Mouse (Mus musculus) regulatory T cell (primary cell): Measurements from ENCODE around the gene Gm8229.
"Not testable (repeated sequence)": the region's sequence is repeated elsewhere in the genome, so short reads cannot be mapped to it uniquely, and the experiment has no call there.

Experiments used
- in situ Hi-C: fragments of 300-600 bp; cut with MboI, MseI; formaldehyde crosslinking; loops from one replicate; pipeline ENCODE4 v1.15.1; 2025; ENCODE audit warnings: high pct_unique_total_duplicates

Gm8229 gene

DNA sequence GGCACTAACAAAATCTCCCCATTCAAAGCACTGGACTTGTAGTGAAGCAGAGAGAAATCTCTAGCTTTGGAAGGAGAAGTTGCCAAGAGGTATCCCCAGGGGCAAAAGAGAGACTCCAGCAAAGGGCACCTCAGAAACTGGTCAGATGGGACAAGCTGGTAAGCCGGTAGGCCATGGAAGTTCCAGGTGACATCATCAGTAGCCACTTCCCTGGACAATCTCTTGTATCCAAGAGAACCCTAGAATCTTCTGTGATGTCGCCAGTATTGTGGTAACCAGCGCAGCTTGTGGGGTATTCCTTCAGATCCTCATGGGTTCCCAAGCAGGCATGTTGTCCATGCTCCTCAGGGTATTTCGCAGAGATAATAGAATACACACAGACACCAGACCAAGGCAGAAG is at the start of gene Gm8229:
Gm8229 (plus strand) TSS at position 301 of the 400 bp plus-strand sequence.
- in situ Hi-C loops = not testable (repeated sequence)

DNA sequence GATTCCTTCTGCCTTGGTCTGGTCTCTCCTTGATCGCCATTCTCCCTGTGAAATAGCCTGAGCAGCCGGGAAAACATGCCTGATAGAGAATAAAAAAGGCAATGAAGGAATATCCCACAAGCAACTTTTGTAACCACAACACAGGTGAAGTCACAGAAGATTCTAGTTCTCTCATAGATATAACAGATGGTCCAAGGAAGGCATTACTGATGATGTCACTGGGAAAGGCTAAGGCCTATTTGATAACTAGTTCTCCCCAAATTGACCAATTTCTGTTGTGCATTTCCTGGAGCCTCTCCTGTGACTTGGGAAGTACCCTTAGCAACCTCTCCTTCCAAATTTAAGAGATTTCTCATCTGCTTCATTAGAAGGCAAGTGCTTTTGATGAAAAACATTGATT is 26.7 kb upstream of the Gm8229 start, which contains the start of gene Gm5930:
Gm5930 (minus strand) TSS at position 101 of the 400 bp plus-strand sequence.
- in situ Hi-C loops = not testable (repeated sequence)

DNA sequence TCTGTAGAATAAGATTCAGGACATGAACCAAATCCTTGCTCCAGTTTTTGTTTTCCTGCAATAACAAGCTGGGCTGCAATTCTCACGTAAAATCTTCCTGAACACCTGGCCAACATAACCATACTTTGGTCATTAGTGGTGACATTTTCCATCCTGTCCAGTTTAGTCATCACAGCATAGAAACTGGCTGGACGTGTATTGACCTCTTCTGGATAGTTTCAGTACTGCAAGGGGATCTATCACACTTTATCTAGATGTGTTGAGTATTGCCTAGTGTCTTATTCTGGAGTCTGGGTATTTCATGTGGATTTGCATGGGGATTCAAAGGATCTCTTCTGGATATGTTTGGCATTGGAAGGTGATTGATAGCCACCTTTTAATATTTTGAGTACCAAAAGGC is 3.7 kb upstream of the Gm8229 start:
- in situ Hi-C loops = loop anchor here (5.0 kb wide), 1 partner anchor 221 kb away; the partner anchor contains the start of gene Gm8247

DNA sequence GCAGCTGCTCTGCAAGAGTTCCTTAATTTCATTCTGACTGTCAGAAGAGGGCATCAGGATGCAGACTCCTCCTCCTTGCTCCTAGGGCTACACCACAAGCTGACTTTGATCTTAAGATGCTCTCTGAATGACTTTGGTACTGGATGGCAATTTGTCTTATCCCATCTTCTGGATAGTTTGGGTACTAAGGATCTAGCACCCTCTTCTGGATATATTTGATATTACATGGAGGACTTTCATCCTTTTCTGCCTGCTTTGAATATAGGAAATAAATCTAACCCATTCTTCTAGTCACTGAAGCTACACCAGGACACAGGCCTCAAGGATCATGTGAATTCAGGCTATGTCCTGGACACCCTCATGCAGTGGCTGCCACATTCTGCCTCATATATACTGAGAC is 2.9 kb upstream of the Gm8229 start:
- in situ Hi-C loops = loop anchor here (5.0 kb wide), 1 partner anchor 220 kb away; the partner anchor contains the start of gene Gm8247

DNA sequence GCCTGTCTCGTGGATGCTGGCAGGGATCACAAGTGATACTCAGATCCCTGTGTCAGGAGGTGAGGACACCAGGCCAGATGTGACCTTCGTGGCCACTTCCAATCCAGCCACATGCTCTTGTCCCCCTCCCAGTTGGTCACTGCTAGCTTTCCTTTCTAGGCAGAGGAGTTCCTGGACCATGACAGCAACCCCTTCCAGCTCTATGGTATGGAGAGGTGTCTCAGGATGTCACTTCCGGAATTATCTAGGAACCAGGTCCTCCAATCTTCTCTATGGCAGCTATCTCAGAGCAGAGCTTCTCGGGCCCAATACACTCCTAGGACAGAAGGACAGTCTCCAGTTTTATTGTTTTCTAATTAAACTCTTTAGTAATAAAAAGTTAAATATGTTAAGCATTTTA is 19.1 kb downstream of the Gm8229 start:
- in situ Hi-C loops = loop anchor here (5.0 kb wide), 1 partner anchor 72 kb away; no protein-coding TSS in a partner anchor

DNA sequence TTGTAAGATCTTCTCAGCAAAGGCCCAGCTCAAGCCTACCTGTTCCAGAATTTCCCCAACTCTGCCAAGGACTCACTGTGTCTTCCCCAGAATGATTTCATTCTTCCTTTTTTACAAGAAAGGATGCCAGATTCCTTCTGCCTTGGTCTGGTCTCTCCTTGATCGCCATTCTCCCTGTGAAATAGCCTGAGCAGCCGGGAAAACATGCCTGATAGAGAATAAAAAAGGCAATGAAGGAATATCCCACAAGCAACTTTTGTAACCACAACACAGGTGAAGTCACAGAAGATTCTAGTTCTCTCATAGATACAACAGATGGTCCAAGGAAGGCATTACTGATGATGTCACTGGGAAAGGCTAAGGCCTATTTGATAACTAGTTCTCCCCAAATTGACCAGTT is 45.4 kb downstream of the Gm8229 start, which contains the start of gene Gm3371:
Gm3371 (minus strand) TSS at position 101 of the 400 bp plus-strand sequence.
- in situ Hi-C loops = not testable (repeated sequence)
